Mouse (Mus musculus) embryo, embryonic 9.5 days (tissue): ENCODE measurements around the gene Srsf2.
"Not testable (repeated sequence)": the region's sequence is repeated elsewhere in the genome, so short reads cannot be mapped to it uniquely, and the experiment has no call there.

Experiments
- DNase-seq: peaks from one replicate; pipeline ENCODE4 v3.0.0-alpha.2; 2017; ENCODE audit errors: extremely low spot score

Gene Srsf2

DNA sequence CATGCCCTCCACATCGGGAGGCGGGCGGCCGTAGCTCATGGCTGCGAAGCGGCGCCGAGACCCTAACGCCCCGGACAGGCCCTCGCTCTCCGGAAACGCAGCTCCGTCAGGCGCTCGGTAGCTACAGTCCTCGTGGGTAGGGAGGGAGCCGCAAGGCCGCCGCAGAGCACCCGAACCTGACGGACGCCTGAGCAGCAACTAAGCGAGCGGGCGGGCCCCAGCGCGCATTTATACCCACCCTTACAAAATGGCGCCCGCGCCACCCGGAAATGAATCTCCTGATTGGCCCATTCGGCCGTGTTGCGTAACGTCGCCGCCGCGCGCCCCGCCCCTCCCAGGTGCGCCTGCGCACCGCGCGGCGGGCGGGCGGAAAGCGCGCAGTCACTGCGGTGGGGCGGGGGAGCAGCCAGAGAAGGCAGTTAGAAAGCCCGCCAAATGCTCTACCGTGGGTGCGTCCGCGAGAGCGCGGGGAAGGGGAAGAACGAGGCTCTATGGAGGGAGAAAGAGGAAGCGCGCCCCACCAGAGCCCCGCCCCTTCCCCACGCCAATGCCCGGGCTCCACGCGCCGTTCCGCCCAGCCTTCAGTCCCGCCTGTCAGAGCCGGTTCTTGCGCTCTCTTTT is at the start of gene Srsf2:
Gene Srsf2 (minus strand): TSS at position 204 of the 621 bp plus-strand sequence.
- peak; percentile 97 for DNase-seq

DNA sequence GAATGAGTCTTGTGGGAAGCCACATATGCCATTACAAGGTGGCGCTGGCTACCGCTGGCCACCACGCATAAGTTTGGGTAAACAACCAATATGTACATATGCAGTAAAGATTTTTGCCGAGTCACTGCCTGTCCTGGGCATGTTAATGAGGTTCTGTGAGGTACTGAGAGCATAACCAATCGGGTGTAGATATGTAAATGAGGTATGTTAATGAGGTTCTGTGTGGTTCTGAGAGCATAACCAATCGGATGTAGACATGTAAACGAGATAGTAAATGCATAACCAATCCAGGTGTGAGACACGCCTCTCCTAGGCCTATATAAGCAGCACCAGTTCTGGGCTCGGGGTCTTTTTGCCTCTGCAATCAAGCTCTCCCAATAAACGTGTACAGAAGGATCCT is 49.7 kb upstream of the Srsf2 start:
- not testable (repeated sequence) for DNase-seq

DNA sequence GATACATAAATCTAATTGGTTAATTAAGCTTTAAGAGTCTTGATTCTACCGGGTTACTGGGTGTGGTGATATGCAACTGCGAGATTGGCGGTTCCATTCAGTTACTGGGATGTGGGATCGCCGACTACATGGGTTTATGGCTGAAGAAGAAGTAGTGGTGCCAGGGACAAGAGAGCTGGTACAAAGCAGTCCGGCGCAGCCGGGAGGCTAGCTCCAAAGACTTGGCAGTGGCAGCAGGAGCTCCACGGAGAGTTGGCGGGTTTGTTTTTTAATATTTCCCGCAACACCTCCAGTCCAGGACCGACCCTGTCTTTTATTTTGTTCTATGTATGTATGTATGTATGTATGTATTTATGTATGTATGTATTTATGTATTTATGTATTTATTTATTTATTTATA is 46.4 kb upstream of the Srsf2 start:
- DNase-seq: no peak

- DNase-seq: no peak
These were observed 42.5 kb upstream of the Srsf2 start for GRCm38 (mm10) chr11:116895402-116895801.

GRCm38 (mm10) chr11:116893532-116894442 is 40.9 kb upstream of the Srsf2 start:
- DNase-seq: no peak

- DNase-seq: no peak
These were observed 34.2 kb upstream of the Srsf2 start for GRCm38 (mm10) chr11:116887136-116887535.

DNA sequence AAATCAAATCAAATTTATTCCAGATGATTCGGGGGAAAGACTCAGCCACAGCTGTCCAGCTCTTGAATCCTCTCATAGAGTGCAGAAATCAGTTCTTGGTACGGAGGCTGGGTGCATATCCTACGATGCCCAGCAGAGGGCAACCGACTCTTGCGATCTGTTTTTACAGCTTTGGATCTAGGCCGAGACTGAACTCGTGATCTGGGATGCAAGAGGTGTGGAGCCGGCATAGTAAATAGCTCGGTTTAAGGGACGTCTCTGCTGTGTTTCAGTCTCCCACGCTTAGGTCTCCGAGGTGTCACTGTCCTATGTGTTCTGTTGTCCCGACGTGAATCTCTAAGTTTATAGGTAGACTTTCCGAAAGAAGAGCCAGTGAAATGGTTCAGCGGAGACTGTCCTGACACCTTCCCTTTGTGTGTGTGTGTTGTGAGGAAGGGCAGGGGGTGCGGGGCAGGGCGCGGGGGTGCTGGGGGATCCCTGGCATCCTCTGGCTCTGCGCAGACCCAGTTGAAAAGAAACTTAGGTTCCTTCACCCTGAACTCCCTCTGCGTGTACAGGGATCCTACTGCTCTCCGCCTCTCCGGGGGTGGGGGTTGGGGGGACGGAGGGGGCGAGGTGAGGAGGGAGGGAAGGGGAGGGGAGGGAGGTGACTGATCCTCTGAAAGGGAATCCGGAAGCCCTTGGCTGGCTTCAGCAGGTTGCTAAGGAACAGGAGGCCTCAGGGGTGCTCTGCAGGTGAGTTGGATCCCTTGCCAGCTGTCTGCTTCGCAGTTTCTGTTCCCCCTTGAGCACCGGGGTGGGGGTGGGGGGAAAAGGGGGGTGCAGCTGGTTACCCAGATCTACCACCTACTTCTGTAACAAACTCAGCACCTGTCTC is 32.6 kb upstream of the Srsf2 start:
- peak; percentile 84 for DNase-seq

DNA sequence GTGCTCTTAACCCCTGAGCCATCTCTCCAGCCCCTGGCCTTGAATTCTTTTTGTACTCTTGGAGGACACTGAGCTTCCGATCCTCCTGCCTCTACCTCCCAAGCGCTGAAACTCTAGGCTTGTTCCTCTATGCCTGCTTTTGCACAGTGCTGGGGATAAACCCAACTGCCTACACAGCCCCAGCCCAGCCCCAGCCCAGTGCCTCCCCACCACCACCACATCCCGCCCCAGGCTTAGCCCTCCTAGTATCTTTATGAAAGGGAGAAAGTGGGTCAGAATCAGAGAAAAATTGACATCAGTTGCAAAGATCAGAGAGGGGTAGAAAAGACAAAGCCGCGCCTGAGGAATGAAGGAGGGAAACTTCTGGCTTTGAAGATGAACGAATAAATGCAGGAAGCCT is 31.2 kb upstream of the Srsf2 start:
- no peak for DNase-seq

DNA sequence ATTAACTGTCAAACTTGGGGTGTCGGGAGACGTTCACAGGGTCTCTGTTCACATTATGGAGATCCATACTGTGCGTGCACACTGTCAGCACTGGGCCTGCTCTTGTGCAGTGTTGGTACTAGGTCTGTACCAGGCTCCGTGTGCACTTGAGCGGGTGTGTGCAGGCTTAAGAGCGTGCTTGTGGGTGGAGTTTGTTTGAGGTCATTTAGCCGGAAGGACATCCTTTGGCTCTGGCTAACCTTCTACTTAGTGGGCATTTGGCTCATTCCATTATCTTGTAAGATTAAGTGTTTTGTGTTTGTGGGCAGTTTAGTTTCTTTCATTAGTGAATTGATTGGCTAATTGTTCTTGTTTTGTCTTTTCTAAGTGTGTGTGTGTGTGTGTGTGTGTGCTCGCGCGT is 29.6 kb upstream of the Srsf2 start:
- no peak for DNase-seq

GRCm38 (mm10) chr11:116881440-116881839 is 28.5 kb upstream of the Srsf2 start:
- DNase-seq: no peak

DNA sequence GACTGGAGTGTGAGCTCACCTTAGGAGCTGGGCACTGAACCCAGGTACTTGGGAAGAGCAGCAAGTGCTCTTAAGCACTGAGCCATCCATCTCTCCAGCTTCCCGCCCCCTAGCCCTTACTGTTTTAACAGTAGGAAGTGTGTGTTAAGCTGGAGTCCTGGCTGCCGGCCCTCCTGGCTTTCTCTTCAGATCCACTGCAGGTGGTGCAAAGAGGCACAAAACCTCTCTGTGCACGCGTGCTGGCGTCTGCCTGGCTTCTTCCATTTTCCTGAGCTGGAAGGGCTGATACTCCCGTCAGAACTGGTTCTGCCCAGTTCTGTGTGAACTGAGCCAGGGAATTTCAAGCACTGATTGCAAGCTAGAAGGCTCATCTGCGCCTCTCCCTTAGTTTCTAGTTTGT is 27.9 kb upstream of the Srsf2 start:
- no peak for DNase-seq

GRCm38 (mm10) chr11:116878454-116878853 is 25.6 kb upstream of the Srsf2 start:
- no peak for DNase-seq

- no peak for DNase-seq
These were observed 21.1 kb upstream of the Srsf2 start for GRCm38 (mm10) chr11:116873987-116874386.

DNA sequence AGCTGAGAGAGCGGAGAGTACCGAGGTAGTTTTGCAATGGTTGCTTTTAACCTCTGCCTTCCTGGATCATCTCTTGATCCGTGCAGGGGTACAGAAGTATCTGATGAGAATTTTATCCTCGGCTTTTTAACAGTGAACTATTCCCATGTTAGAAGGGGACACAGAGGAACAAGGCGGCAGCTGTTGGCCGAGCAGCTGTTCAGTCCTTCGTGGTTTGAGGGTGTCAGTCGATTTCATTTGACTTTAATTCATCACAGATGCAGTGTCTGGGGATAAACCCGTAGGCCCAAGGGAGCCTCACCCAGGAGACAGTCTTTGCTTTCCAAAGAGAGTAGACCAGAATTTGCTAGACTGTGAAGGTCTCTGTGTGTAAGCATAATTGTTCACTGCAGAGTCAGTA is 18.6 kb upstream of the Srsf2 start:
- DNase-seq: no peak

GRCm38 (mm10) chr11:116869641-116870040 is 16.7 kb upstream of the Srsf2 start:
- no peak for DNase-seq

- no peak for DNase-seq
These were observed 16.3 kb upstream of the Srsf2 start for GRCm38 (mm10) chr11:116869223-116869622.

DNA sequence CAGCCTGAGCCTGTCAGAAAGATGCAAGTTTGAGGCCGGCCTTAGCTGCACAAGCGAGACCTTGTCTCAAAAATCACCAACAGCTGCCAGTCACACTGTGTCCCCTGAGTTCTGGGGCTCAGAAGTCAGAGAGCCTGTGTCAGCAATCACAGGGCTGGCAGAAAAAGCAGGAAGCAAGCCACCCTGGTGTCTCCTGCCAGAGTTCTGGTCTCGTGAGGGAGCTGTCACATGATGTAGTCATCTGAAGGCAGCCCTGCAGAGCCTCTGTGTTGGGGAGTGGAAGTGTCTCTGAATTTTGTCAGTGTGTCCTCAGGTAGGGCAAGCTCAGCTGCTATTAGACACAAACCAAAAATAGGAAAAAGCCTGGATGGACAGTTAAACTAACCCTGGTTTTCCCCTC is 15.2 kb upstream of the Srsf2 start:
- no peak for DNase-seq

GRCm38 (mm10) chr11:116865945-116866585 is 13.2 kb upstream of the Srsf2 start:
- no peak for DNase-seq

DNA sequence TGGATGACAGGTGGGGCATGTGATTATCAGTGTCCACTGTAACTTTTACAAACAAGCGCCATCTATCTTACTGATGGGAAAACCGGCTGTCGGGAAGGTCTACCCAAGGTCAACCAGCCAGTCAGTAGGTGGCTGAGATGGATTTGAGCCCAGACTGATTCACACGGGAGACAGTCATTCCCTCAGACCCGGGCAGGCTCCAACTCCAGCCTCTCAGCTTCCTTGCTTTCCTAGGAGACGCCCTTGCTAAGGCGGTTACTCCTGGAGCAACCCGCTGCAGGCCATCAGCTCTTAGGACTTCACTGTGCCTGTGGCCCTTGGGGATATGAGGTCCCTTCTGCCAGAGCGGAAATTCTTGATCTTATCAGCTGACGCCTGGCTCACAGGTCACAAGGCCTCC is 11.6 kb upstream of the Srsf2 start:
- DNase-seq: no peak

DNA sequence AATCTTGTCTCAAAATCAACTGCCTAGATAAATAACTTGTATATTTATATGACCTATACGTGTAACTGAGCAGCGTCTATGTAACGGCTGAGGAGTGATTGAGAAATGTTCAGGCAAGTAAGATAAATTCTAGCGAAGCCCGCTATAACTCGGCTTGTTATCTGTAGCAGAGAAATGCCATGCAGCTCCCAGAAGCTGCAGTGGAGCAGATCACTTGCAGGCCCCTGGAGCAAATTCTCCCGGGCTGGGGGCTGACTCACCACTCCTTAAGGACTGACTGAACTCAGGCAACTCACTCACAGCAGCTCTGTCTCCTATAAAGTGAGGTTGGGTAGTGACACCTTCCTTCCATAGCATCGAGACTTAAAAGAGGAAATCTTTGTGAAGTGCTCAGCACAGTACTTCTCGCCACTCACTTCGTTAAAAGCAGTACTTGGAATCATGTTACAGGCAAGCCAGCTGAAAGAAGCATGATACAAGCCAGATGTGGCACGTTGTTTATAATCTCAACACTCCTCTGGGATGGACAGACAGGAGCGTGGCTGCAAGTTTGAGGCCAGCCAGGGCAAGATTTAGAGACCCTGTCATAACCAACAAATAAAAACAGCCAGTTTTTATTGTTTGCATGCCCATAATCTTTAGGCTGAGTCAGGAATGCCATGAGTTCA is 4.4 kb upstream of the Srsf2 start:
- DNase-seq: no peak

- no peak for DNase-seq
These were observed 1.4 kb upstream of the Srsf2 start for GRCm38 (mm10) chr11:116854279-116854678.
